Mouse (Mus musculus): ENCODE measurements at regions not wholly inside any gene's neighbourhood (a gene's known extent, or its start where the extent isn't known, plus 50 kb on each side); places are given as distances from the start of the nearest gene placed in this dataset.

DNA sequence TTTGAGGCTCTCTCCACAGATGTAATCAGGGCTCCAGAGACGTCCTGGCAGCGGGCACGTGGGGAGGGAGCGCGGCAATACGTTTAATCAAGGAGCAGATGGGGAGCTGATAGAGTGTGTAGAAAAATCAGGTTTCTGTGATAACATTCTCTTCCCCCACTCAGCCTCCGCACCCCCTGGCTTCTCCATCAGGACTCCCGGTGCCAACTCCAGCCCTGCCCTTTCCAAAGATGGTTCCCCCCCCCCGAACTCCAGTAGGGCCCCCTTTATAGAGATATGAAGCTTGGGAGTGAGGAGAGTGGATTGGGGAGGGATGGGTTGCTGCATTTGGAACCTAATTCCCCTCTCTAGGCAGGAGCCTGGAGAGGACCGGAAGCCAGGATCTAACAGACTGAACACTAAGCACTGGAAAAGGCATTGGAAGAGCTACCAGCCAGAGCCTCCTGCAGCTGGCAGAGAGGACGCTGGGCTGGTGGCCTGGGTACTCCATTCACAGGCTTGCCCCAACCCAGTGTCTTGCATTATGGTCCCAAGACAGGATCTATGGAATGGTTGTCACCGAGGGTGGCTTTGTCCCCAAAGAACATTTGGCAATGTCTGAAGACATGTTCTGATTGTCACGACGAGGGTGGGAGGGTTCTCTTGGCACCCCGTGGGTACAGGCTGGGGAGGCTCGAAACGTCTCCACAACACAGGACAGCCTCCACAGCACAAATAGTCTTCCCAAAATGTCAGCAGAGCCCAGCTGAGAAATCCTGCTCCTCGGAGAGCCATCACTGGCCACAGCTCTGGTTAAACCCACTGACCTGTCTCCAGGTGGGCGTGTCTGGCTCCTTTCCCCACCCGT lies 218.2 kb upstream of the Sdk2 start:
- ATAC-seq (replicated peaks; ENCODE audit: low FRiP score, poor library complexity, severe bottlenecking): no peak

DNA sequence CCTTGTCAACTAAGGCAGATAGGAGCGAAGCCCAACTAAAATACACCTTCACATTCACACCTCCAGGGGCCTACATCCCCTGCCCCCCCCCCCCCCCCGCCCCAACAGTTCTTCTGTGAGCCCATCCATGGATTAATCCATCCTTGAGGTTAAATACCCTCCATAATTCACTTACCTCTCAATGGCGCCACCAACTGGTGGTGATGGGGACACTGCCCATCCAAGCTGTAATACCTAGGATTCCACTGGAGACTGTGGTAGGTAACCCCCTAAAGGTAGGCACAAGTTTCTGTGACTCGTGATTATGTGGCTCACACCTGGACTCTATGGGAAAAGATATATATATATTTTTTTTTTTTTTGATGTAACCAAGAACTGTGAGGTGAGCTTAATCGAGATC lies 216.4 kb upstream of the Sdk2 start:
- ATAC-seq (replicated peaks; ENCODE audit: low FRiP score, poor library complexity, severe bottlenecking): no peak

DNA sequence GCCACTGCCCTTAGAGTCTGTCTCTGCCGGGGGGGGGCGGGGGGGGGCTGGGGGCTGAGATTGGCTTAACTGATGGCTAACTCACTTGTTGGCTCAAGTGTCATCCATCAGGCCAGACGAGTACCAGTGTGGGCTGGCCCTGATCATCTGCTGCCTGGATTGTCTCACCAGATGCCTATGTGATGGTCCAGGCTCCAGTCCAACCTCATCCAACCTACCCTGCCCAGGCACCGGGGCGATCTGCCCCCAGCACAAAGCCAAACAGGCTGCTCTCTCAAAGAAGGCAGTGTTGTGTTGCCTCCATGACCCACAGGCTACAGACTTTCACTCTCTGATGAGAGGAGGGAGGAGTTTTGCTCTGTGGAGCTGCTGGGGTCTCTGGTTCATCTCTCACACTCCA lies 215.7 kb upstream of the Sdk2 start:
- no peak for ATAC-seq (replicated peaks; ENCODE audit: low FRiP score, poor library complexity, severe bottlenecking)

DNA sequence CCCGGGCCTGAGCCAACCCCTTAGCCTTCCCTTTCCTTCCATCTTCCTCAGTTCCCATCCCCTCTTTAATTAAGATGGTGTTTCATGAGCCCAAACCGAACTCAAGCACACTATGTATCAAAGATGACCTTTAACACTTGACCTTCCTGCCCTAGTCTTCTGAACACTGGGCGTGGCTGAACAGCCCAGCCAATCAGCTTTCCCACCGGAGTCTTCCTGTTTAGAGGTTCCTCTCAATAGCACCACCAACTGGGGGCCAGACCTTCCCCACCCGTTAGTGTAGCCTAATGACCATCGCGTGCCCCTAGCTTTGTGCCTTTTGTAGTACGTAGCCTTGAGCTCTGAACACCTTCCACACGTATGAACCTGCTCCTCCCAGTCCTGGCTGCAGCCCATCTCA lies 215.0 kb upstream of the Sdk2 start:
- ATAC-seq (replicated peaks; ENCODE audit: low FRiP score, poor library complexity, severe bottlenecking): no peak

DNA sequence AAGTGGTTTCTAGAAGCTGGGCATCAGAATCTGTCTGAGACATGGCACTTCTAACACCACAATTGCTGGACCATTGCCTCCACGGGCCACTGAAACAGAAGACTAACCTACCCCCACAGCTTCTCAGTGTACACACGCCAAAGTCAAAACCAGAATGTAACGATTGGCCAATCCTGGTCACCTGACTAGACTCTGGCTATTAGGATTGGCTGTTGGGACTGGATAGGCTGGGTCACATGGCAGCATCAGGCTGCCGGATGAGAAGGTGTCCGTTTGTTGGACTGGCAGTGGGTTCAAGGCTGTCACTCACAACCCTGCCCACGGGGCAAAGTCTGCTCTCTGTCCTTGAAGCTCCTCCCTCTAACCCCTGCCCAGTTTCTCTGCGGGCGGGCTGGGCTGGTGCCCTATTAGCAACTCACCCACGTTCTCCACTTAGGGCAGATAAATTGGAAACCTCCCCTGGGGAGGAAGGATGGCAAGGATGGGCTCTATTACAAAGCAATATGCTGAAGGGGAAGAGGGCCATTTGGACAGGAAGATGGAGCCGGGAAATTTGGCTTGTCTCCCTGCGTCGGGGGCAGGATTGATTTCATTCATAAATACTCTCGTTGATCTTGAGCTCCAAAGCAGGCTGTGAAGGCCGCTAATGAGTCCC lies 214.3 kb upstream of the Sdk2 start:
- no peak for ATAC-seq (replicated peaks; ENCODE audit: low FRiP score, poor library complexity, severe bottlenecking)

DNA sequence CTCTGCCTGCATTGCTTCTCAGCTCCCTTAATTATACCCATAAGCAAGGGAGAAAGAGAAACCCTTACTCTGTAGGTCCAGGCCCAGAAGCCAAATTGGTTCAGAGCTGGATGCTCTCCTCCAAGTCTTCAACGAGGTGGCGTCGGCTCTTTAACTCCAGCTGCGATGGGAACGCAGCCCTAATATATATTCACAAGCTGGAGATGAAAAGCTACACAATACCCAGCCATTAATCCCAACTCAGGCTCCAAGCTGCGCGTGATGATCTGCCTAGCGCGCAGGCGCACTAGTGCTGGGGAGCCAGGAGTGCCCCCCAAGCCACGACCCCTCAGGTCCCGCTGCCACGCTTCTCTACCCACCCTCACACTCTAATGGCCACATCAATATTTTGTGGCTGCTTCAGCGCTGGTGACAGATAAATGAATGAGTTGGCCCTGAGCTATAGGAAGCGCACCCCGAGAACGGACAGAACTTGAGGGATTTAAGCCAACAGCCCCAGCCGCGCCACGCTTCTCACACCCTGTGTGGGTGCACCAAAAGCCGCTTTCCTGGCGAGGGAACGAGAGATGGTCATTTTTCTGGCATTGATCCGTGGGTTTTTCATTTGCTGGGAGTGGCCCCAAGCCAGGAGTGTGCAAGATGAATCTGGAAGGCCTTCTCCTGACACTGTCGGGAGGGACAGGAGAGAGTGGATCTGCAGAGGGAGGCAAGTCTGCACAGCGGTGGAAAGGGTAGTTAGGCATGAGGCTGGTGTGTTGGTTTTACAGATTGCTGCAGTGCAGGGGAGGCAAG lies 210.9 kb upstream of the Sdk2 start:
- ATAC-seq (replicated peaks; ENCODE audit: low FRiP score, poor library complexity, severe bottlenecking): no peak

DNA sequence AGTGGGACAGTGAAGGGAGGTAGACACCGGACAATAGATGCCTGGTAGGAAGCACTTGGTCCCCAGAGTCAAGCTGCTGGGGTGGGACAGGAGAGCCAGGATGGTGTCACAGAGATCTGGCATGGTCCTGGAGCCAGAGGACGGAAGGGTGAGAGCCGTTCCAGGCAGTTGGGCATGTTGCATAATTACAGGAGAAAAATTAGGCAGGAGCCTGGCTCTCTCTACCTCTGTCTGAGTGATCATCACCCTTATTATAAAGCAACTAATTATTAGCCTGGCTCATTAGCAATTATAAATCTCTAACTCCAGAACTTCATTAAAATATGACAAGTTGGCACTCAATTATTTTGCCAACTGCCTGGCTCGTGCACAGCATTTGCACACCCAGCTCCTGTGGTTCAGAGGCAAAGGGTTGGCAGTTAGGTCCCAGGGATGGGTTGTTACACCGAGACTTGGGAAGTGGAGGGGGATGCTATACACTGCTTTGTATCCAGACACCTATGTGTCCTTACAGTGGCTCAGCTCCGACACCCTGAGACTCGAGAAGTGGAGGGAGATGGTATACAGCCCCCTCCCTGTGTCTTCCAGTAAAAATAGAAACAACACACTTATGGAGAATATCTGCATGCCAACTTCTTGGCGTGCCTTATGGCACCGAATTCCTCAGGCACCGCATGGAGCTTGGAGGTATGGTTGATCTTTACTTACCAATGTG lies 203.7 kb upstream of the Sdk2 start:
- ATAC-seq (replicated peaks; ENCODE audit: low FRiP score, poor library complexity, severe bottlenecking): no peak

DNA sequence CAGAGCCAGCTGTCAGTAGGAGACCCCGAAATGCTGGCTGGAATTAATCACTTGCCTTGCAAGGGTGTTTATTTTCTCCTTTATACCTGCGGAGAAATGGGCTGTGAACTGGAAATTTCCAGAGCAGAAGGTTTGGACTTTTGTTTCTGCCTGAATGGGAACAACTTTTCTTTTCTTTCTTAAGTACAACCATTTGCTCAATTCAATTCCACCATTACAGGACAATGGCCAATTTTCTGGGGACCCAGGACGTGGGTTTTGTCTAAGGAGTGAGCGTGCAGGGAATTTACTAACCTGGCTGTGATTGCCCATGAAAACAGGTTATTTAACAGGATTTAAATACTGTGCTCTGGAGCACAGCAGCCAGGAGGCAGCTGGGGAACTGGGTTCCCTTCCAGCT lies 195.1 kb upstream of the Sdk2 start:
- ATAC-seq (replicated peaks; ENCODE audit: low FRiP score, poor library complexity, severe bottlenecking): no peak

DNA sequence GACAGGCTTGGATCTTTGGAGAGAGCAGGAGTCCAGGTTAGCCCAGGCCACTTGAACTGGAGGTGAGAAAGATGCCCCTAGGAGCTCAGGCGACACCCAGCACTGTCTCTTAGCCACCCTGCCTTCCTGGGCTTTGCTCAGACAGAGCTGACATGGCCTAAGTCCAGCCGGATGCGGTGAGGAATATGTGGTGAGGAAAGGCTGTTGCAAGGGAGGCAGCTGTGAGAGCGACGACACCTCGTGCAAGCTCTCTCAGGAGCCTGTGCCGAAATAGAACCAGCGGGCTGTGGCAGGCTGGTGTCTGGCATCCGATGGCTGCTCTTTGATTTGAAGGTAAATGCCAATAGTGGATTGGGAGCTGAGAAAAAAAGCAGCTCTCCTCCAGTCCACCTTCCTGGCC lies 191.4 kb upstream of the Sdk2 start:
- ATAC-seq (replicated peaks; ENCODE audit: low FRiP score, poor library complexity, severe bottlenecking): no peak

DNA sequence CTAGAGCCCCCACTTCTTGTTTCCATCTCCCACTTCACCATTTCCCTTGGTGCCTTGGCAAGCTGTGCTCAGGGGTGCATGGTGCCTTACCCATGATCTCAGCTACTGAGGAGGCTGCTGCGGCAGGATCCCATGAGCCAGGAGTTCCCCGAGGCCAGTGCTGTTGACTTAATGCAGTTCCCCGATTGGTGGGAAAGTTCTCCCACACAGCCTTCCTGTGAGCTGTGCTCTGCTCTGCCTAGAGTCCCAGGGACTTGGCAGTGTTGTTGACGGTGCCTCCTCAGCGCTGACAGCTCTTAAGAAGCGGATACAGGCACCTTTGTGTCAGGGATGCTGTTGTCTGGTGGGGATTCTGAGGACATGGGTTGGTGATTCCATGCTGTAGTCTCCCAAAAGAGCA lies 190.9 kb upstream of the Sdk2 start:
- no peak for ATAC-seq (replicated peaks; ENCODE audit: low FRiP score, poor library complexity, severe bottlenecking)

DNA sequence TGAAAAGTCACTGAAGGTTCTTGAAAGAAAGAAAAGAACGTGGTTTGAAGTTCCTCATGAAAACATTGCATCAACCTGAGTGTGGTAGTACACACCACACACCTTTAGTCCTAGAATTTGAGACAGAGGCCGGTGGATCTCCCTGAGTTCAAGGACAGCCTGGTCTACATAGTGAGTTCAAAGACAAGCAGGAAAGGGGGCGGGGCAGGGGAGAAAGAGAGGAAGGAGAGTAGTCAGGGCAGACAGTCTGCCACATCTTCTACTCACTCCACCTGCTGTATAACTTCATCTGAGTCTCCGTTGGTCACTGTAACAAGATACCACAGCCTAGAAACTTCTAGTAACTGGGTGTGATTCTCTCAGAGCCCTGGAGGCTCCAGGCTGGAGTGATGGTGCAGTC lies 190.2 kb upstream of the Sdk2 start:
- no peak for ATAC-seq (replicated peaks; ENCODE audit: low FRiP score, poor library complexity, severe bottlenecking)

DNA sequence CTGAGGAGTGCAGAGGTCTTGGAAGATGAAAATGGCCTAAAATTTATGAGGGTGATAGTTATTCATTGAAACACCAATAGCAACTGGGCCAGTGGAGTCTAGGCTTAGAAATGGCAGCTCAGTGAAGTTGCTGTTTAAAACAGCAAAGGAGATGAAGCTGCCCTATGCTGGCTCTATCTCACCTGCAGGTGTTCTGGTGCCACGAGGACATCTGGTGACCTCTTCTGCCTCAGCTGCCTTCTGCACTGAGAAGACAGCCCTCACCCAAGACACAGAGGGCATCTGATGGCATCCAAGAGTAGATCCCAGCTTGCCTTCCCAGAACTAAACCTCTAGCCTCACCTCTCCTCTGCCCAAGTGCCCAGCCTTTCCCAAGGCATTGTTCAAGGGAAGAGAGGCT lies 187.5 kb upstream of the Sdk2 start:
- no peak for ATAC-seq (replicated peaks; ENCODE audit: low FRiP score, poor library complexity, severe bottlenecking)

DNA sequence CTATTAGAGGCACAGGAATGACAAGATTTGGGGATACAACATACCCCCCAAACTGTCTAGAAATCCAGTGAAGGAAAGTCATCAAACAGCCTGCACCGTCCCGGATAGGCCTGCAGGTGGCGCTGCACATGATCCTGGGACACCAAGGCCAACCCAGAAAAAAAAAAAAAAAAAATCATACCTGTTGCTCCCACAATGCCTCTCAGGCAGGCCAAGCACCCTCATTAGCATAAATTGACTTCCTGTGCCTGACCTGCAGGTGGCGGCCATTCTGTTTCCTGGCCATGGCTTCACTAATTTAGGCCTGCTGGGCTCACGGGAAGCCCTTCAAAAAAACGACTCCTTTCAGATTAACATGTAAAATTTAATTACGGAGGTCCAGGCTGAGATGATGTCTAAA lies 184.8 kb upstream of the Sdk2 start:
- ATAC-seq (replicated peaks; ENCODE audit: low FRiP score, poor library complexity, severe bottlenecking): no peak

DNA sequence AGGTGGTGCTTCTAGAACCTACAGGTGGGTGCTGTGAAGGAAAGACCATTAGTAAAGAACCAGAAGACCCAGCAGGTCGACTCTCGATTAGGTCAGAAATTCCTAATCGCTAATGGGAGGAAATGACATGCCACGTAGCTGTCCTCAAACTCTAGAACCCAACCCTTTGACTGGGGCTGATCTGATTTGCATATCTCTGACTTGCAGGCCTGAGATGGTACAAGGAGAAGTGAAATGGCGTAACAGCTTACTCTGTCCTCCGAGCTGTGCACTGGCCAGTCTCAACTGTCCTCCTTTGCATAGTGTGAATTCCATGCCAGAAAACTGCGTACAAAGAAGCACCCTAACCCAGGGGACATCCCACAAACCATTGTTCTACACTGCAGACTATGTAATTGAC lies 182.4 kb upstream of the Sdk2 start:
- ATAC-seq (replicated peaks; ENCODE audit: low FRiP score, poor library complexity, severe bottlenecking): no peak

DNA sequence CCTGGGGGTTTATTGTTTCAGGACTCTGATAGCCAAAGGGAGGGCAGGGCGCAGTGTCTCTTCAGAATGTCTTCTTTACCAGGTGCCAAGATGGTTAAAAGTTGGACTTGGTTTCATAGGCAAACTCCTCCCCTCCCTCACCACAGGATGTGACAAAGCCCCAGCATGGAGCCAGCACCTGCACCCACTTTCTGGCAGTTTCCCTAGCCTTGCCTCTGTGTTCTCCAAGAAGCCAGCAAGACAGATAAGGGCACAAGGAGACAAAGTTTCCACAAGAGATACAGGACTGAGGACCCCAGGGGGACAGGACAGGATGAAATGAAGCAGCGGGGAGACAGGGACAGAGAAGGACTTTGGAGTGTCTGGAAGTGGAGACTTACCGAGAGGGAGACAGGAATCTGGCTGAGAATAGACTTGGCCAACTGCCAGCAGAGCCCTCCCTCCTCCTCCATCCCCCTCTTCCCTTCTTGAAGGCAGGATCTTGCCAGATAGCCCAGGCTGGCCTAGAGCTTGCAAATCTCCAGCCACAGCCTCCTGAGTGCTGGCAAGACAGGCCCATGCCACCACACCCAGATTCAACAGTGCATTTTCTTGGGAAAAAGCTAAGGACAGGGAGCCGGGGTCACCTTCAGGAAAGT lies 181.5 kb upstream of the Sdk2 start:
- ATAC-seq (replicated peaks; ENCODE audit: low FRiP score, poor library complexity, severe bottlenecking): no peak

DNA sequence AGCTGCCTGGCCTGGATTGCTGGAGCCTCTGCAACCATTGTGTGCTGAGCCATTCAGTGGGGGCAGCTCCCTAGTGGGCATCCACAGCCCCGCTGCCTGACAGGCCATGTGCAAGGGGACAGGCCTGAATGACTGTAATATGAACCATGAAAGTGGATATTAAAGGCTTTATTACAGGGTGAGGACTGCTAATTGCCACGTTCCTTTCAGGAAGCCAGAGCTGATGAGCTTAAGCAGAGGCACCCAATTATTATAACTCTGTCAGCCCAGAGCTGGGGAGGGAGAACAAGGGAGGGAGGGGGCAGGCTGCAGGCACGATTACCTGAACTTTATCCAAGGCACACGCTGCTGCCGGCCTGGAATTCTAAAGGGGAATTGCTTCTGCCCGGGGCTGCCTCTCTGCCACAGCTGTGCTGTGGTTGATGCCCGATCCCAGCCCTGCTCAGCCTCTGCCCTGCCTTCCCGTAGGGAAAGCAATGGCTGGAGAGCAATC lies 172.5 kb upstream of the Sdk2 start:
- no peak for ATAC-seq (replicated peaks; ENCODE audit: low FRiP score, poor library complexity, severe bottlenecking)

DNA sequence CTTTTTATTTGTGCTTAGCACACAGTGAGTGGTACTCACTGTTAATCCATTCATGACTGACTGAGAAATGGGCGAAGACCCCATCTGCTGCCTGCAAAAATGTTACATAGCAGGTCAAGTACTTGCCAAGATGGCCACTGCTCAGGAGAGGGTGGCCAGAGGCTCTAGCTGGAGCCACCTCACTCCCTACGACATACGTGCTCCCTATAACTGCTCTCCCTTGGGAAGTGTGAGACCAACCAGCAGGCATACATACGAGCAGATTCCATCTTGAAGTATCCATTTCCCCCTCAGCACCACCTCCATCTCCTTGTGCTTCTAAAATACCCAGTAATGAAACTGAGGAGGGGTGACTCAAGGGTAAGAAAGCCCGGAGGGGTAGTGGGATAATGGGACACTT lies 172.0 kb upstream of the Sdk2 start:
- no peak for ATAC-seq (replicated peaks; ENCODE audit: low FRiP score, poor library complexity, severe bottlenecking)

DNA sequence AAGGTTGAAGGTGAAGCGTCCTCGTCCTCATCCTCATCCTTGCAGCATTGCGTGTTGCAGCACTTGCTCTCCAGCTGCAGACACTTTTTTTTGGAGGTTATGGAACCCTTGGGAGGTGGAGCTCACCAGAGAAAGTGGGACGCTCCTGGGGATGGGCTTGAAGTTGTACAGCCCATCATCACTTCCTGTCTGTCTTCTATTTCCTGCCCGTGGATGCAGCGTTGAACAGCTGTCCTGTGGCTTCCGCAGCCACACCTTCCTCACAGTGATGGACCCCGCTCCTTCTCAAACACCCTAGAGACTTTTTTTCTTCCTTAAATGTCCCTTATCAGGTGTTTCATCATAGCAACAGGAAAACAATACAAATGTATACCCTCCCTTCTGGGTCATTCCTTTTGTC lies 171.5 kb upstream of the Sdk2 start:
- no peak for ATAC-seq (replicated peaks; ENCODE audit: low FRiP score, poor library complexity, severe bottlenecking)

DNA sequence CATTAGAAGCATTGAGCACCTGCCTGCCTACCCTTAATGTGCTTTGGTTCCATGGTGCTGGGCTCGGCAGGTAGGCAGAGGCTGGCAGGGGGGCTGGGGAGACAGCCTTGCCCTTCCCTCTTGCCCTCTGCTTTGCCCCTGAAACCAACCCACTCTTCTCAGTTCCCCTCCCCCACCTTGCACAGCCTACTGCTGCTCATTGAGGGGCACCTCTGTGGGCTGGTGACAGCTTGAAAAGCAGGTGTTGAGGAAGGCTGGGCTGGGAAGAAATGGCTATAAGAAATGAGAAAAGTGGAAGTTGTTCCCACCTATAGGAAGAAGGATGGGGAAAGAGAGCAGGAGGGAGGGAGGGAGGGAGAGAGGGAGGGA lies 167.7 kb upstream of the Sdk2 start:
- no peak for ATAC-seq (replicated peaks; ENCODE audit: low FRiP score, poor library complexity, severe bottlenecking)
